Mouse (Mus musculus) embryonic facial prominence, embryonic 14.5 days (tissue): ENCODE measurements around the gene Cops7b. TPM values are rescaled to one million over a fixed set of nuclear protein-coding genes. Genes with fewer than 3 reads are reported as not detected.

Experiments used
- ATAC-seq: fragments of 200-750 bp; cut with Nextera tagmentation; 2 replicates; pipeline ENCODE4 v1.8.0; 2017; ENCODE audit warnings: low read depth, moderate number of reproducible peaks, moderate TSS enrichment
- DNase-seq: peaks from one replicate; pipeline ENCODE4 v3.0.0-alpha.2; 2015; ENCODE audit warnings: low spot score
- H3K27ac ChIP-seq: fragments of 300-500 bp; sonication (generic); replicated peaks from 2 replicates; pipeline ENCODE4 v1.5.1; 2014; ENCODE audit warnings: low read depth, mild to moderate bottlenecking, low read length, moderate library complexity
- H3K27me3 ChIP-seq: fragments of 300-500 bp; sonication (generic); replicated peaks from 2 replicates; pipeline ENCODE4 v1.6.1; 2014; ENCODE audit warnings: low read length; ENCODE audit not compliant: control insufficient read depth, insufficient read depth
- H3K36me3 ChIP-seq: fragments of 300-500 bp; sonication (generic); 2 replicates; pipeline ENCODE4 v1.6.1; 2014; ENCODE audit warnings: low read length, mixed read lengths; ENCODE audit not compliant: control insufficient read depth, insufficient read depth
- H3K4me1 ChIP-seq: fragments of 300-500 bp; sonication (generic); 2 replicates; pipeline ENCODE4 v1.6.1; 2014; ENCODE audit warnings: antibody characterized with exemption, low read length; ENCODE audit not compliant: control insufficient read depth, insufficient read depth
- H3K4me2 ChIP-seq: fragments of 300-500 bp; sonication (generic); 2 replicates; pipeline ENCODE4 v1.6.1; 2014; ENCODE audit warnings: low read depth, mild to moderate bottlenecking, low read length, moderate library complexity, mixed read lengths
- H3K4me3 ChIP-seq: fragments of 300-500 bp; sonication (generic); 2 replicates; pipeline ENCODE4 v1.5.1; 2014; ENCODE audit warnings: low read depth, mild to moderate bottlenecking, low read length
- H3K9ac ChIP-seq: fragments of 300-500 bp; sonication (generic); 2 replicates; pipeline ENCODE4 v1.6.1; 2014; ENCODE audit warnings: low read depth, mild to moderate bottlenecking, low read length, moderate library complexity, mixed read lengths
- H3K9me3 ChIP-seq: fragments of 300-500 bp; sonication (generic); 2 replicates; pipeline ENCODE4 v1.6.1; 2016; ENCODE audit warnings: low read length; ENCODE audit not compliant: control insufficient read depth
- WGBS: fragments of 180-500 bp; shearing (Covaris S2); extraction: QIAGEN DNeasy Blood & Tissue Kit; methylation state at CpG from one replicate; pipeline ENCODE4 v1.1.7; 2014; 5-methylcytosine and 5-hydroxymethylcytosine counted together
- microRNA-seq: library from miRNA; unstranded; fragments of <30 nt; microRNA quantifications from one replicate; pipeline ENCODE4, GENCODE M21; 2016; ENCODE audit warnings: borderline number of aligned reads
- polyA plus RNA-seq: library from polyadenylated mRNA; unstranded; fragments of >200 nt; fragmentation: Nextera tagmentation; extraction: Ambion mirVana; gene quantifications from 2 replicates; pipeline ENCODE4 v1.2.1, GENCODE M21; 2014

Cops7b gene
- polyA plus RNA-seq, 1 experiment from 2014 or later, result 31.3 TPM

DNA sequence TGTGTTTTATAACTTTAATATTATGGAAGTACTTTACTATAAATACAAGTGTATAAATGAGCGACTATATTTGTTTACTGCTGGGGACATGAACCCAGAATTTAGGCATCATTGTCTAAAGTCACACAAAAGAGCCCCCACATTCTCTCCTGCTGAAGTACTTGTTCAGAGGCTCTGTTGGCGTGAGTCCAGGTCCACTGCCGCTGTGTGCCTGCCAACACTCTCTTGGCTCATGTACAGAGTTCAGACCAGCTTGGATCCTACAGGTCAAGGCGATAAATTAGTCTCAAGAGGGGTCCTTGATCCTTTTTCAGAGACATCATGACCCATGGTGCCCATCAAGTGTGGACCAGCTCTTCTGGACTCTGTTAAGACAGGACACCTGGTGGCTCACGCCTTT, 74.4 kb downstream of the Cops7b start:
- H3K27me3 ChIP-seq, result no peaks in the 10 kb centered on the region
- no peak overlapping the region for H3K9ac ChIP-seq
- H3K36me3 ChIP-seq, result no peaks in the 10 kb centered on the region
- H3K4me2 ChIP-seq, result no peak overlapping the region
- ATAC-seq (no peak), DNase-seq (no peak)
- H3K9me3 ChIP-seq, result no peaks in the 10 kb centered on the region
- WGBS, result 93% methylated on average over 5 of the region's 5 CpGs
- no peak overlapping the region for H3K27ac ChIP-seq
- H3K4me1 ChIP-seq, result no peaks in the 10 kb centered on the region
- H3K4me3 ChIP-seq, result no peak overlapping the region

Small RNA genes lying within 50 kb of the gene (microRNA-seq; reads per million reads assigned to microRNA genes)
- gene Gm22955, result not detected

Other genes starting within 250 kb of the Cops7b start
- 285 and 297 TPM in 2 replicates for gene Ncl, start 223.5 kb upstream of the Cops7b start, polyA plus RNA-seq
- not detected in 2 replicates for gene Nmur1, start 156.7 kb upstream of the Cops7b start, polyA plus RNA-seq
- gene Tex44, start 156.6 kb upstream of the Cops7b start, polyA plus RNA-seq, result not detected in 2 replicates
- 1,814 and 2,055 TPM in 2 replicates for gene Ptma, start 56.2 kb upstream of the Cops7b start, polyA plus RNA-seq
- 55.8 and 59.2 TPM in 2 replicates for gene Pde6d, start 275 bp upstream of the Cops7b start, polyA plus RNA-seq
- gene Nppc, start 87.7 kb downstream of the Cops7b start, polyA plus RNA-seq, result 7.4 and 10.5 TPM in 2 replicates
- gene Dis3l2, start 120.9 kb downstream of the Cops7b start, polyA plus RNA-seq, result 21.2 and 22.4 TPM in 2 replicates